Mouse (Mus musculus): ENCODE results near the gene Gm8947. TPM values are rescaled to one million over a fixed set of nuclear protein-coding genes. Genes with fewer than 3 reads are reported as not detected.

Gene Gm8947
- polyA plus RNA-seq, 1 experiment = not detected

DNA sequence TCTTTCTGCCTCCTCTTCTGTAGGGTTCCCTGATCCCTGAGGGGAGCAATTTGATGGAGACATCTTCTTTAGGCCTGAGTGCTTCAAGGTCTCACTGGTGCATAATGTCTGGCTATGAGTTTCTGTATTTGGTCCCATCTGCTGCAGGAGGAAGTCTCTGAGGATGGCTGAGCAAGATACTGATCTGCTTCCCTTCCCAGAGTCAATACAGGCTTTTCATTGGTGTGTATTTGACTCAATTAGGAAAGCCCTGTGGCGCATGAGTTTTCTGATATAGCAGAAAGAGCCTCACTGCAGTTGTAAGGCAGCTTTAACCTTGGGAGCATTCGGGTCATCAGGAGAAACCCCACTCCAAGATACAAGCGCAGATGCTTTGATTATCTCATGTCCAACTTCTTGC lies 36.0 kb upstream of the Gm8947 start:
- no peak overlapping the region for H3K4me3 ChIP-seq (ENCODE audit: low read depth, low read length)
- H3K36me3 ChIP-seq (ENCODE audit: control insufficient read depth, insufficient read depth, low read length, poor library complexity, severe bottlenecking) = no peaks in the 10 kb centered on the region
- H3K9ac ChIP-seq (ENCODE audit: low read depth, poor library complexity, severe bottlenecking) = no peak overlapping the region
- H3K9me3 ChIP-seq (replicated peaks; ENCODE audit: control insufficient read depth, insufficient read depth, low read length, poor library complexity, severe bottlenecking) = peaks cover 3% of the 10 kb centered on the region; the same call in 1 of the 2 replicates
- no peaks in the 10 kb centered on the region for H3K4me1 ChIP-seq (ENCODE audit: control insufficient read depth, insufficient read depth, low read length)
- no peaks in the 10 kb centered on the region for H3K27me3 ChIP-seq (ENCODE audit: control insufficient read depth, insufficient read depth, low read length, poor library complexity, severe bottlenecking)
- TF ChIP-seq CTCF (IDR thresholded peaks at IDR 0.05; ENCODE audit: low read depth, low read length) (no peak), POLR2A (IDR thresholded peaks at IDR 0.05; ENCODE audit: insufficient read depth, low read length) (no peak), EP300 (IDR thresholded peaks at IDR 0.05; ENCODE audit: insufficient read depth, low read depth, low read length) (no peak)
- H3K27ac ChIP-seq (ENCODE audit: insufficient read depth, low read length) = no peak overlapping the region

DNA sequence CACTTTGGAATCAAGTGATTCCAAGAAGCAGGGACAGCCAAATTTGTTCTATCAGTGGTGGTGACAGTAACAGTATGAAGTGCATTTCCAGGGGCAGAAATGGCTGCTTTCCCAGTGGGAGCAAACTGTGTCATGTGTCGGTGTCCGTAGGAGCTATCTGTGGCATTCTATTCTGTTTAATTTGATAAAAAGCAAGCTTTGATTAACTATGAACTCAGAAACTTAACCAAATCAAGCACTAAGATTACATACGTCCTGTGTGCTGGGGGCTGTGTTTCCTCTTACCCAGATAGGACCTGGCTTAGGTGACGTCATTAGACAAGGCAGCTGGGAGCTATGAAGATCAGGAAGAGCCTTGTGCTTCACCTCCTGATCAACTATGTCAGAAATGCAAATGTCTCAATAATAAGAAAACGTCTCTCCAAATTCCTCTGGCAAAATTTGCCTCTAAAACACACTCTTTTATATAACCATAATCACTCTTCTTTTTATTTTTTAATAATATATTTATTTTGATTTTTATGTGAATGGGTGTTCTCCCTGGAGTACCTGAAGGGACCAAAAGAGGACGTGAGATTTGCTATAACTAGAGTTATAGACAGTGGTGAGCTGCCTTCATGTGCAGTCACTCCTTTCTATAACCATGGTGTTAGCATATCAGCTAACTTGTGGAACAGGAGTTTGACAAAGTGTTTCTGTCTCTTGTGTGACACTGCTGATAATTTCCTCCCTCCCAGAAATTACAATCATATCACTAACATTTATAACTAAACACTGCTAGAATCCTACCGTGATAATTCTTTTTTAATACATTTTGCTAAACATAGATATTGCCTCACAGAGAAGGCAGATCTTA lies 35.2 kb upstream of the Gm8947 start:
- Histone ChIP-seq H3K9ac (ENCODE audit: low read depth, poor library complexity, severe bottlenecking) (no peak overlapping the region), H3K4me1 (ENCODE audit: control insufficient read depth, insufficient read depth, low read length) (no peaks in the 10 kb centered on the region), H3K36me3 (ENCODE audit: control insufficient read depth, insufficient read depth, low read length, poor library complexity, severe bottlenecking) (no peaks in the 10 kb centered on the region), H3K9me3 (replicated peaks; ENCODE audit: control insufficient read depth, insufficient read depth, low read length, poor library complexity, severe bottlenecking) (peaks cover 3% of the 10 kb centered on the region; the same call in 1 of the 2 replicates), H3K27ac (ENCODE audit: insufficient read depth, low read length) (no peak overlapping the region), H3K4me3 (ENCODE audit: low read depth, low read length) (no peak overlapping the region), H3K27me3 (ENCODE audit: control insufficient read depth, insufficient read depth, low read length, poor library complexity, severe bottlenecking) (no peaks in the 10 kb centered on the region)
- TF ChIP-seq EP300 (IDR thresholded peaks at IDR 0.05; ENCODE audit: insufficient read depth, low read depth, low read length) (no peak), CTCF (IDR thresholded peaks at IDR 0.05; ENCODE audit: low read depth, low read length) (no peak), POLR2A (IDR thresholded peaks at IDR 0.05; ENCODE audit: insufficient read depth, low read length) (no peak)

DNA sequence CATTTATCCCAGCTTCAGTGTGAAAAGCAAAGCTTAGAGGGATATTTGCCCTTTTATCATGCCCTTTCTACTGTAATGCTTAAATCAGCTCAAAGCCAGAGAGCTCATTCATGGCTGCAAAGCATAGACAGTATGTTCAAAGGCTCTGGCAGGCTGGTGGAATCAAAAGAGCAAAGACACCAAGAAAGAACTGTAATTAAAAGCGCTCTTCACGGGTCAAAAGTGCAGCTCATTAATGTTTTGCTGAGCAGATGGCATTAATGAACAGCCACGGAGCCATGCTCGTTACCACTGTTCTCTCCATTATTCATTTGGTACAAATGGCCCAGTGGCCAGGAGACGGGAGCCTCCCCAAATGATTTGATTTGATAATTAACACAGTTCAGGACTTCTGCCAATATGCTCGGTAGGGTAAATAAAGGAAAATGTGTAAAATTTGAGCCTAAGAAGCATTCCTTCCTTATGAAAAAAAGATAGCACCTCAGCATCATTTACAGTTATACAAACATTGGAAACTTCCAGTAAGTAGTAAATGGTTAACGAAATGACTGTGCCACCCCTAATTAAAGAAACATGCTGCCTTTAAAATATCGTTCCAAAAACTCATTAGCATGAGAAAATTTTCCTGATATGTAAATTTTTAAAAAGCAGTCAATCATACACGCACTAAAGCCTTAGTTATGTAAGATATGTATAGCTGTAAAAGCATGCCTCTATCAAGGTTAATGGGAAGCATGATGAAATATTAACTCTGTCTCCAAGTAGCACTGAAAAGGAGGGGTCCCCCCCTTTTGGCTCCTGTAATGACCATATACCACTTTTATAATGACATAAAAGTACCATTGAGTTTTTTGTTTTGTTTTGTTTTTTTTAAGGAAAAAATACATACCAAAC lies 34.0 kb upstream of the Gm8947 start:
- Histone ChIP-seq H3K36me3 (ENCODE audit: control insufficient read depth, insufficient read depth, low read length, poor library complexity, severe bottlenecking) (no peaks in the 10 kb centered on the region), H3K27me3 (ENCODE audit: control insufficient read depth, insufficient read depth, low read length, poor library complexity, severe bottlenecking) (no peaks in the 10 kb centered on the region), H3K9ac (ENCODE audit: low read depth, poor library complexity, severe bottlenecking) (no peak overlapping the region), H3K27ac (ENCODE audit: insufficient read depth, low read length) (no peak overlapping the region), H3K9me3 (replicated peaks; ENCODE audit: control insufficient read depth, insufficient read depth, low read length, poor library complexity, severe bottlenecking) (peaks cover under 1% of the 10 kb centered on the region; the same call in 1 of the 2 replicates), H3K4me1 (ENCODE audit: control insufficient read depth, insufficient read depth, low read length) (no peaks in the 10 kb centered on the region), H3K4me3 (ENCODE audit: low read depth, low read length) (no peak overlapping the region)
- TF ChIP-seq CTCF (IDR thresholded peaks at IDR 0.05; ENCODE audit: low read depth, low read length) = no peak
- TF ChIP-seq POLR2A (IDR thresholded peaks at IDR 0.05; ENCODE audit: insufficient read depth, low read length) = no peak
- TF ChIP-seq EP300 (IDR thresholded peaks at IDR 0.05; ENCODE audit: insufficient read depth, low read depth, low read length) = no peak

GRCm38 (mm10) chr1:151158857-151159510 lies 33.2 kb upstream of the Gm8947 start:
- Histone ChIP-seq H3K36me3 (ENCODE audit: control insufficient read depth, insufficient read depth, low read length, poor library complexity, severe bottlenecking) (no peaks in the 10 kb centered on the region), H3K9ac (ENCODE audit: low read depth, poor library complexity, severe bottlenecking) (no peak overlapping the region), H3K27me3 (ENCODE audit: control insufficient read depth, insufficient read depth, low read length, poor library complexity, severe bottlenecking) (no peaks in the 10 kb centered on the region), H3K27ac (ENCODE audit: insufficient read depth, low read length) (no peak overlapping the region), H3K9me3 (replicated peaks; ENCODE audit: control insufficient read depth, insufficient read depth, low read length, poor library complexity, severe bottlenecking) (no peaks in the 10 kb centered on the region), H3K4me3 (ENCODE audit: low read depth, low read length) (no peak overlapping the region), H3K4me1 (ENCODE audit: control insufficient read depth, insufficient read depth, low read length) (no peaks in the 10 kb centered on the region)
- TF ChIP-seq POLR2A (IDR thresholded peaks at IDR 0.05; ENCODE audit: insufficient read depth, low read length) = no peak
- TF ChIP-seq EP300 (IDR thresholded peaks at IDR 0.05; ENCODE audit: insufficient read depth, low read depth, low read length) = no peak
- TF ChIP-seq CTCF (IDR thresholded peaks at IDR 0.05; ENCODE audit: low read depth, low read length) = no peak

DNA sequence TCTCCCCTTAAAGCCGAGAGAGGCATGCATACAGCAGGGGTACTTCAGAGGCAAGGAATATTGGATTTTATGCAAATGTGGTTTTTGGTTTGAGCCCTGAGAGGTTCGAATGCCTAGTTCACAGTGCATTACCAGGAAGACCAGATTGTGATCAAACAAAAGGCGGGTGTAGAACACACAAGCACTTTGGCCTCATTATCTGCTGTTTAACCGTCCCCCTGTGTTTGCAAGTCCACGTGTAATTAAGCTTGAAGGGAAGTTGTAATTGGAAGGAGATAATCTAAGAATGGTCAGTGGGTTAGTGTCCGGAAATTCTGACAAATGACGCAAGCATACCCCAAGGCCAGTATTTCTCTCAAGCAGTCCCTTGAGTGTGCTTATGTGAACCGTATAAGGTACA lies 26.1 kb upstream of the Gm8947 start:
- no peaks in the 10 kb centered on the region for H3K27me3 ChIP-seq (ENCODE audit: control insufficient read depth, insufficient read depth, low read length, poor library complexity, severe bottlenecking)
- H3K4me1 ChIP-seq (ENCODE audit: control insufficient read depth, insufficient read depth, low read length) = no peaks in the 10 kb centered on the region
- H3K9me3 ChIP-seq (replicated peaks; ENCODE audit: control insufficient read depth, insufficient read depth, low read length, poor library complexity, severe bottlenecking) = no peaks in the 10 kb centered on the region
- TF ChIP-seq POLR2A (IDR thresholded peaks at IDR 0.05; ENCODE audit: insufficient read depth, low read length) (no peak), CTCF (IDR thresholded peaks at IDR 0.05; ENCODE audit: low read depth, low read length) (no peak), EP300 (IDR thresholded peaks at IDR 0.05; ENCODE audit: insufficient read depth, low read depth, low read length) (no peak)
- H3K27ac ChIP-seq (ENCODE audit: insufficient read depth, low read length) = no peak overlapping the region
- no peak overlapping the region for H3K9ac ChIP-seq (ENCODE audit: low read depth, poor library complexity, severe bottlenecking)
- H3K36me3 ChIP-seq (ENCODE audit: control insufficient read depth, insufficient read depth, low read length, poor library complexity, severe bottlenecking) = no peaks in the 10 kb centered on the region
- no peak overlapping the region for H3K4me3 ChIP-seq (ENCODE audit: low read depth, low read length)

Measured in ES-Bruce4 (cell line).